Mouse (Mus musculus) liver, embryonic 14.5 days (tissue): ENCODE data around the gene Ralgapa1.

Source experiments
- CTCF ChIP-seq: IDR thresholded peaks from 2 replicates; pipeline ENCODE4 v1.5.1; 2016; ENCODE audit warnings: antibody characterized with exemption, low read depth, control low read depth
- EP300 ChIP-seq: IDR thresholded peaks from 2 replicates; pipeline ENCODE4 v1.6.1; 2016; ENCODE audit warnings: antibody characterized with exemption, low read depth

DNA sequence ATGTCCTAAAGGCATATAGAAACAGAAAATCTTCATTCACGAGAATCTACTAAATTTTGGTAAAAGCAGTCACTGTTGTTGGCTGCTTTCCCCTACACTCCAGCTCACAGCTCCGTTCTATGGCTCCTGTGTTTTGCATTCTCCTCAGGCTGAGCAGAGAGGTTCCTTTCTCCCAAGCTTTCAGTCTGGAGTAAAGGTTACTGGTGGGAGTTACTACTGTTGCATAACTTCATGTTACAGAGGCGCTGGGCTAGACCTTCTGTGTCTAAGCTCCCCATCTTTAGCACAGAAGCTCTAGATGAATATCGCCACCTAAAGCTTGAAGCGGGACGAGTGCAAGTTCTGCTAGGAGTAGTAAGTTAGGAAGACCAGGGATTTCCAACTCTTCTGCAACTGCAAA, 154.3 kb downstream of the Ralgapa1 start:
- TF ChIP-seq CTCF, result no peak
- no peak for TF ChIP-seq EP300
